Mouse (Mus musculus) gastrocnemius, postnatal 36 days (tissue): ENCODE measurements at regions not wholly inside any gene's neighbourhood (a gene's known extent, or its start where the extent isn't known, plus 50 kb on each side); places are given as distances from the start of the nearest gene placed in this dataset.

Experiments
- DNase-seq, 2 experiments: peaks; one replicate each; pipeline ENCODE4 v3.0.0; 2022
- intact Hi-C: fragments of 180-260 bp; cut with DNase I; formaldehyde crosslinking; loops from one replicate; pipeline ENCODE4 v1.15.1; 2025

GRCm38 (mm10) chr1:90396660-90397059, 192.9 kb downstream of the Ackr3 start:
- no peak for DNase-seq
- intact Hi-C loops: no loop called here

- intact Hi-C loops: no loop called here
- no peak for DNase-seq
These were observed 193.6 kb downstream of the Ackr3 start for GRCm38 (mm10) chr1:90397355-90397754.

GRCm38 (mm10) chr1:90398396-90398975, 194.7 kb downstream of the Ackr3 start:
- DNase-seq: no peak
- intact Hi-C loops: no loop called here

GRCm38 (mm10) chr1:90403057-90403456, 199.3 kb downstream of the Ackr3 start:
- intact Hi-C loops: no loop called here
- DNase-seq: no peak

- DNase-seq: no peak
- intact Hi-C loops: no loop called here
These were observed 197.9 kb upstream of the Cops8 start for GRCm38 (mm10) chr1:90404717-90405487.

- intact Hi-C loops: no loop called here
- DNase-seq: no peak
These were observed 196.1 kb upstream of the Cops8 start for GRCm38 (mm10) chr1:90406663-90407062.

GRCm38 (mm10) chr1:90408504-90409215, 194.1 kb upstream of the Cops8 start:
- intact Hi-C loops: no loop called here
- DNase-seq: no peak

GRCm38 (mm10) chr1:90409236-90409635, 193.5 kb upstream of the Cops8 start:
- intact Hi-C loops: no loop called here
- no peak for DNase-seq

- intact Hi-C loops: no loop called here
- DNase-seq: no peak
These were observed 190.2 kb upstream of the Cops8 start for GRCm38 (mm10) chr1:90412511-90413045.

GRCm38 (mm10) chr1:90414751-90415150, 188.0 kb upstream of the Cops8 start:
- DNase-seq: no peak
- intact Hi-C loops: no loop called here

- intact Hi-C loops: loop anchor here (5.0 to 10.0 kb wide), 2 partner anchors 57 to 219 kb away; partner anchors contain the start of gene Ackr3
- DNase-seq: peak; percentile 39 to 45
These were observed 178.5 kb upstream of the Cops8 start for GRCm38 (mm10) chr1:90424066-90424821.

- no peak for DNase-seq
- intact Hi-C loops: loop anchor here (10.0 kb wide), 1 partner anchor 224 kb away; the partner anchor contains the start of gene Ackr3
These were observed 174.4 kb upstream of the Cops8 start for GRCm38 (mm10) chr1:90428334-90428733.

- intact Hi-C loops: loop anchor here (10.0 kb wide), 1 partner anchor 224 kb away; the partner anchor contains the start of gene Ackr3
- DNase-seq: no peak
These were observed 174.0 kb upstream of the Cops8 start for GRCm38 (mm10) chr1:90428774-90429173.

GRCm38 (mm10) chr1:90430480-90430879, 172.3 kb upstream of the Cops8 start:
- intact Hi-C loops: loop anchor here (5.0 kb wide), 1 partner anchor 62 kb away; no protein-coding TSS in a partner anchor
- no peak for DNase-seq

GRCm38 (mm10) chr1:90431783-90432182, 171.0 kb upstream of the Cops8 start:
- DNase-seq: no peak
- intact Hi-C loops: loop anchor here (5.0 kb wide), 1 partner anchor 61 kb away; no protein-coding TSS in a partner anchor

- DNase-seq: no peak
- intact Hi-C loops: loop anchor here (5.0 kb wide), 1 partner anchor 58 kb away; no protein-coding TSS in a partner anchor
These were observed 168.9 kb upstream of the Cops8 start for GRCm38 (mm10) chr1:90433911-90434310.

GRCm38 (mm10) chr1:90440638-90441037, 162.1 kb upstream of the Cops8 start:
- no peak for DNase-seq
- intact Hi-C loops: no loop called here

- DNase-seq: no peak
- intact Hi-C loops: no loop called here
These were observed 161.5 kb upstream of the Cops8 start for GRCm38 (mm10) chr1:90441134-90441868.
